Mouse (Mus musculus) bone marrow macrophage, adult 2 months (primary cell): ENCODE results near the gene Ogg1.

Source experiments
- CTCF ChIP-seq: IDR thresholded peaks from 2 replicates; pipeline ENCODE4 v1.5.1; 2012; ENCODE audit warnings: low read depth, mild to moderate bottlenecking, low read length, moderate library complexity
- POLR2A ChIP-seq: IDR thresholded peaks from 2 replicates; pipeline ENCODE4 v1.6.1; 2012; ENCODE audit warnings: mild to moderate bottlenecking, low read depth, low read length, borderline replicate concordance

DNA sequence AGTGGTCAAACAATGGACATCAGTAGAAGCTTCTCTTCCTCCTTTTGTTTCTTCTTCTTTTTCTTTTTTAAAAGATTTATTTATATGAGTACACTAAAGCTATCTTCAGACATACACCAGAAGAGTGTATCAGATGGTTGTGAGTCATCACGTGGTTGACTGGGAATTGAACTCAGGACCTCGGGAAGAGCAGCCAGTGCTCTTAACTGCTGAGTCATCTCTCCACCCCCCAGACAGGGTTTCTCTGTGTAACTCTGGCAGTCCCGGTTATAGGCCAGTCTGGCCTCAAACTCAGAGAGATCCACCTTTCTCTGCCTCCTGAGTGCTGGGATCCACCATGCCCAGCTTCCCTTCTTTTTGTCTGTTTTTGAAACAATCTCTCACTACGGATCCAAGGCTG is 30.1 kb upstream of the Ogg1 start:
- no peak for TF ChIP-seq POLR2A
- no peak for TF ChIP-seq CTCF
